Mouse (Mus musculus) stomach, embryonic 16.5 days (tissue): ENCODE measurements at regions not wholly inside any gene's neighbourhood (a gene's known extent, or its start where the extent isn't known, plus 50 kb on each side); places are given as distances from the start of the nearest gene placed in this dataset.
"Not testable (repeated sequence)": the region's sequence is repeated elsewhere in the genome, so short reads cannot be mapped to it uniquely, and the experiment has no call there.

Experiments used
- ATAC-seq: fragments of 200-750 bp; cut with Nextera tagmentation; 2 replicates; pipeline ENCODE4 v1.8.0; 2017; ENCODE audit warnings: moderate number of reproducible peaks, moderate TSS enrichment; ENCODE audit not compliant: insufficient read depth, low FRiP score
- H3K27ac ChIP-seq: fragments of 300-500 bp; sonication (generic); 2 replicates; pipeline ENCODE4 v1.5.1; 2014; ENCODE audit warnings: low read length
- H3K27me3 ChIP-seq: fragments of 300-500 bp; sonication (generic); 2 replicates; pipeline ENCODE4 v1.6.1; 2014; ENCODE audit warnings: low read length, control low read depth, mixed read lengths; ENCODE audit not compliant: control insufficient read depth, insufficient read depth
- H3K36me3 ChIP-seq: fragments of 300-500 bp; sonication (generic); 2 replicates; pipeline ENCODE4 v1.6.1; 2014; ENCODE audit warnings: low read length; ENCODE audit not compliant: control insufficient read depth, insufficient read depth
- H3K4me1 ChIP-seq: fragments of 300-500 bp; sonication (generic); 2 replicates; pipeline ENCODE4 v1.6.1; 2014; ENCODE audit warnings: low read length, control low read depth, mixed read lengths; ENCODE audit not compliant: control insufficient read depth, insufficient read depth
- H3K4me2 ChIP-seq: fragments of 300-500 bp; sonication (generic); 2 replicates; pipeline ENCODE4 v1.6.1; 2014; ENCODE audit warnings: low read depth, low read length, mixed read lengths
- H3K4me3 ChIP-seq: fragments of 300-500 bp; sonication (generic); replicated peaks from 2 replicates; pipeline ENCODE4 v1.5.1; 2014; ENCODE audit warnings: mild to moderate bottlenecking, low read length
- H3K9ac ChIP-seq: fragments of 300-500 bp; sonication (generic); 2 replicates; pipeline ENCODE4 v1.6.1; 2014; ENCODE audit warnings: low read length
- H3K9me3 ChIP-seq: fragments of 300-500 bp; sonication (generic); replicated peaks from 2 replicates; pipeline ENCODE4 v1.6.1; 2016; ENCODE audit warnings: low read length, control low read depth; ENCODE audit not compliant: control insufficient read depth
- WGBS: fragments of 180-500 bp; shearing (Covaris S2); extraction: QIAGEN DNeasy Blood & Tissue Kit; methylation state at CpG from one replicate; pipeline ENCODE4 v1.1.7; 2014; 5-methylcytosine and 5-hydroxymethylcytosine counted together

- Histone ChIP-seq H3K4me1 (0 out of 2 replicates have a peak, but pooled peaks cover 3% of the 10 kb centered on the region), H3K36me3 (no peaks in the 10 kb centered on the region), H3K9me3 (no peaks in the 10 kb centered on the region), H3K27ac (no peak overlapping the region), H3K9ac (no peak overlapping the region), H3K4me2 (no peak overlapping the region), H3K4me3 (no peak overlapping the region), H3K27me3 (no peaks in the 10 kb centered on the region)
- no peak for ATAC-seq
- 70% methylated on average over 4 of the region's 4 CpGs for WGBS
Observed at GRCm38 (mm10) chr17:9223097-9223496, 198.8 kb upstream of the Gm17728 start.

GRCm38 (mm10) chr17:9227872-9228575 lies 193.8 kb upstream of the Gm17728 start:
- Histone ChIP-seq H3K4me2 (no peak overlapping the region; the same call in 1 of the 2 replicates), H3K9ac (no peak overlapping the region), H3K27me3 (no peaks in the 10 kb centered on the region), H3K4me1 (0 out of 2 replicates have a peak, but pooled peaks cover 3% of the 10 kb centered on the region), H3K27ac (no peak overlapping the region), H3K4me3 (no peak overlapping the region), H3K9me3 (no peaks in the 10 kb centered on the region), H3K36me3 (no peaks in the 10 kb centered on the region)
- no peak for ATAC-seq
- 54% methylated on average over 10 of the region's 10 CpGs for WGBS

- no peak overlapping the region for H3K27ac ChIP-seq
- H3K9ac ChIP-seq = no peak overlapping the region
- no peak overlapping the region for H3K4me3 ChIP-seq
- no peaks in the 10 kb centered on the region for H3K36me3 ChIP-seq
- no peak overlapping the region for H3K4me2 ChIP-seq
- 50% methylated on average over 6 of the region's 6 CpGs for WGBS
- no peaks in the 10 kb centered on the region for H3K4me1 ChIP-seq
- H3K27me3 ChIP-seq = no peaks in the 10 kb centered on the region
- H3K9me3 ChIP-seq = no peaks in the 10 kb centered on the region
- ATAC-seq = no peak
Observed at GRCm38 (mm10) chr17:9235141-9235571, 186.7 kb upstream of the Gm17728 start.

- Histone ChIP-seq H3K4me2 (no peak overlapping the region), H3K36me3 (no peaks in the 10 kb centered on the region), H3K27ac (no peak overlapping the region), H3K4me3 (no peak overlapping the region), H3K27me3 (no peaks in the 10 kb centered on the region), H3K4me1 (no peaks in the 10 kb centered on the region), H3K9me3 (no peaks in the 10 kb centered on the region), H3K9ac (no peak overlapping the region)
- no peak for ATAC-seq
- WGBS = 41% methylated on average over 5 of the region's 5 CpGs
Observed at GRCm38 (mm10) chr17:9258646-9259170, 163.2 kb upstream of the Gm17728 start.

GRCm38 (mm10) chr17:9268776-9269175 lies 153.1 kb upstream of the Gm17728 start:
- ATAC-seq = no peak
- H3K36me3 ChIP-seq = no peaks in the 10 kb centered on the region
- H3K27ac ChIP-seq = no peak overlapping the region
- H3K9ac ChIP-seq = no peak overlapping the region
- no peak overlapping the region for H3K4me2 ChIP-seq
- H3K4me3 ChIP-seq = no peak overlapping the region
- WGBS = 71% methylated on average over 3 of the region's 3 CpGs
- H3K9me3 ChIP-seq = no peaks in the 10 kb centered on the region
- H3K4me1 ChIP-seq = no peaks in the 10 kb centered on the region
- H3K27me3 ChIP-seq = no peaks in the 10 kb centered on the region

GRCm38 (mm10) chr17:9278046-9278445 lies 143.8 kb upstream of the Gm17728 start:
- 36% methylated on average over 3 of the region's 3 CpGs for WGBS
- not testable (repeated sequence) for H3K36me3 ChIP-seq, H3K27ac ChIP-seq, H3K9me3 ChIP-seq, H3K27me3 ChIP-seq, H3K9ac ChIP-seq, H3K4me1 ChIP-seq, H3K4me3 ChIP-seq, H3K4me2 ChIP-seq, ATAC-seq

GRCm38 (mm10) chr17:9279481-9279880 lies 142.4 kb upstream of the Gm17728 start:
- no peak overlapping the region for H3K4me2 ChIP-seq
- no peaks in the 10 kb centered on the region for H3K27me3 ChIP-seq
- no peaks in the 10 kb centered on the region for H3K36me3 ChIP-seq
- no peaks in the 10 kb centered on the region for H3K4me1 ChIP-seq
- H3K4me3 ChIP-seq = no peak overlapping the region
- H3K9ac ChIP-seq = no peak overlapping the region
- H3K27ac ChIP-seq = no peak overlapping the region
- WGBS = 73% methylated on average over 7 of the region's 7 CpGs
- ATAC-seq = no peak
- no peaks in the 10 kb centered on the region for H3K9me3 ChIP-seq

- WGBS = 71% methylated on average over 5 of the region's 5 CpGs
- no peak overlapping the region for H3K9ac ChIP-seq
- no peak overlapping the region for H3K4me3 ChIP-seq
- no peaks in the 10 kb centered on the region for H3K36me3 ChIP-seq
- ATAC-seq = no peak
- H3K9me3 ChIP-seq = no peaks in the 10 kb centered on the region
- H3K4me1 ChIP-seq = no peaks in the 10 kb centered on the region
- H3K4me2 ChIP-seq = no peak overlapping the region
- H3K27me3 ChIP-seq = no peaks in the 10 kb centered on the region
- no peak overlapping the region for H3K27ac ChIP-seq
Observed at GRCm38 (mm10) chr17:9281891-9282290, 140.0 kb upstream of the Gm17728 start.

GRCm38 (mm10) chr17:9282333-9283176 lies 139.3 kb upstream of the Gm17728 start:
- Histone ChIP-seq H3K4me3 (no peak overlapping the region), H3K9me3 (no peaks in the 10 kb centered on the region), H3K4me1 (no peaks in the 10 kb centered on the region), H3K9ac (no peak overlapping the region), H3K27ac (no peak overlapping the region), H3K4me2 (no peak overlapping the region), H3K27me3 (no peaks in the 10 kb centered on the region), H3K36me3 (no peaks in the 10 kb centered on the region)
- ATAC-seq = no peak; the same call in 1 of the 2 replicates
- 83% methylated on average over 7 of the region's 7 CpGs for whole genome bisulfite sequencing
